Mouse (Mus musculus): ENCODE measurements at regions not wholly inside any gene's neighbourhood (a gene's known extent, or its start where the extent isn't known, plus 50 kb on each side); places are given as distances from the start of the nearest gene placed in this dataset.

DNA sequence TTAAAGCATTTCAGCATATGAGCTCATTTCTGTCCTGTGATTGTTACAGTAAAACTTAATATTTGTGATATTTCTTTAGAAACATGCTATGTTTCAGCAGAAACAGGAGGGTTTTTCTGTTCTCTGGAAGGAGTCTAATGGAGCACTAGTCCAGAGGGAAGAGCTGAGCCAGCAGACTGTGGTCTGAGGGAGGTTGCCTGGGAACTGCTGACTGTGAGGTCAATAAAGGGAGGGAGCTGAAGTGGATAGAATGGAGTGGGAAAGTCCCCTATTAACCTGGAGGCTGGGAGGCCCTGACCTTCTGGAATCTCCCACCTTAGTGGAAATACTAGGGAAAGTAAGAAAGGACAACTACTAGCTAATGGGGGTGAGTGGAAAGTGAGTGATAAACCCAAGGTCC is 129.5 kb downstream of the Ogfrl1 start:
- TF ChIP-seq CTCF (IDR thresholded peaks at IDR 0.05; ENCODE audit: low read depth, low read length) (no peak), POLR2A (IDR thresholded peaks at IDR 0.05; ENCODE audit: insufficient read depth, low read length) (no peak), EP300 (IDR thresholded peaks at IDR 0.05; ENCODE audit: insufficient read depth, low read depth, low read length) (no peak)
